Mouse (Mus musculus) macrophage (primary cell): ENCODE results near the gene Nptxr. TPM values are rescaled to one million over a fixed set of nuclear protein-coding genes. Genes with fewer than 3 reads are reported as not detected.

ENCODE experiments used
- H3K27ac ChIP-seq: fragments of 350-480 bp; formaldehyde crosslinking; 2 replicates; pipeline ENCODE4 v1.9.0; 2021
- H3K36me3 ChIP-seq: fragments of 350-480 bp; formaldehyde crosslinking; 2 replicates; pipeline ENCODE4 v1.9.0; 2021; ENCODE audit errors: inconsistent target
- H3K4me3 ChIP-seq: fragments of 350-480 bp; formaldehyde crosslinking; 2 replicates; pipeline ENCODE4 v1.9.0; 2021; ENCODE audit errors: inconsistent target
- H3K79me2 ChIP-seq: fragments of 350-480 bp; formaldehyde crosslinking; 2 replicates; pipeline ENCODE4 v1.9.0; 2021; ENCODE audit errors: inconsistent target
- WGBS: methylation state at CpG from one replicate; pipeline ENCODE4 v1.1.7; 2026; ENCODE audit warnings: inconsistent platforms; ENCODE audit not compliant: missing documents; 5-methylcytosine and 5-hydroxymethylcytosine counted together
- polyA plus RNA-seq: library from polyadenylated mRNA; stranded (reverse); fragments of 250-400 nt; gene quantifications from 3 replicates; pipeline ENCODE4 v1.2.4, GENCODE M21; 2018; ENCODE audit warnings: inconsistent platforms

The Nptxr gene
- polyA plus RNA-seq, 1 experiment from 2014 or later: 0.76 TPM

GRCm38 (mm10) chr15:79763601-79764246 lies 40.8 kb downstream of the Nptxr start:
- Histone ChIP-seq H3K4me3 (no peak overlapping the region), H3K27ac (no peak overlapping the region), H3K36me3 (peaks cover 6% of the 10 kb centered on the region; the same call in 1 of the 2 replicates), H3K79me2 (peaks cover 6% of the 10 kb centered on the region; the same call in 1 of the 2 replicates)
- WGBS: 92% methylated on average over 7 of the region's 7 CpGs

DNA sequence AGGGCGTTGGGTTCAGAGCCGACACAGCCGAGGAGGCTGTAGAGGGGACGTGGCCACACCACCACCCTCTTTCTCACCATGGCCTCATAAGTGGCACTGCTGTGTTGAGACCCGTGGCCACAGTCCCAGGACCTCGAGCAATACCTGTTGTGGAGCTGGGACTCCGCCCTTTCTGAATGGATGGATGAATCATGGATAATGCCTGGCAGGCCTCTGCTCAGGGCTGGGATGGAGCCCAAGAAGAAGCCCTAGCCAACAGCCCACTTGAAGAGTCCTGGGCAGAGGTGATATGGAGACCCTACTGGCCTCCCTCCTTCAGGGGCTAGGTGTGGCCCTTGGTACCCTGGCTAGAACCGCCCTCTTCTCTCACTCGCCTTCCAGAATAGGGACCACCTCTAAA lies 41.6 kb downstream of the Nptxr start:
- peaks cover 6% of the 10 kb centered on the region; the same call in 1 of the 2 replicates for H3K36me3 ChIP-seq
- WGBS: 96% methylated on average over 9 of the region's 9 CpGs
- H3K79me2 ChIP-seq: peaks cover 6% of the 10 kb centered on the region; the same call in 1 of the 2 replicates
- H3K27ac ChIP-seq: no peak overlapping the region
- H3K4me3 ChIP-seq: no peak overlapping the region

DNA sequence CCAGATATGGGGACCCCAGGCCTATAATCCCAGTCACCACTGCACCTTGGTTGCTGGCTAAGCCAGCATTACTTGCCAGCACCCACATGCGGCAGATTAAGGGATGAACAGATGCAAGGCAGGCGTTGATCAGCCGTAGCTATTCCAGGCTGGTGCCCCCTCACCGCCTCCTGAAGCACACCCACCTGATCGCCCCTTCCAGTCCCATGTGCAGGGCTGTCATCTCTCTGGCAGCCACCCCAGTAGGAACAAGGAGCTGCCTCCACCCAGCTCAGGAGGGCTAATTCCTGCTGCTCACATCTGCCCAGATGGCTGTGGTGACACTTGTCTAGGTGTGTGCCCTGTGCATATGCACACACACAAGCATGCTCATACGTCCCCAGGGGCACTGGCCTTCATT lies 43.6 kb downstream of the Nptxr start:
- H3K4me3 ChIP-seq: no peak overlapping the region
- H3K79me2 ChIP-seq: no peaks in the 10 kb centered on the region
- WGBS: 91% methylated on average over 6 of the region's 6 CpGs
- peaks cover 6% of the 10 kb centered on the region; the same call in 1 of the 2 replicates for H3K36me3 ChIP-seq
- no peak overlapping the region for H3K27ac ChIP-seq

DNA sequence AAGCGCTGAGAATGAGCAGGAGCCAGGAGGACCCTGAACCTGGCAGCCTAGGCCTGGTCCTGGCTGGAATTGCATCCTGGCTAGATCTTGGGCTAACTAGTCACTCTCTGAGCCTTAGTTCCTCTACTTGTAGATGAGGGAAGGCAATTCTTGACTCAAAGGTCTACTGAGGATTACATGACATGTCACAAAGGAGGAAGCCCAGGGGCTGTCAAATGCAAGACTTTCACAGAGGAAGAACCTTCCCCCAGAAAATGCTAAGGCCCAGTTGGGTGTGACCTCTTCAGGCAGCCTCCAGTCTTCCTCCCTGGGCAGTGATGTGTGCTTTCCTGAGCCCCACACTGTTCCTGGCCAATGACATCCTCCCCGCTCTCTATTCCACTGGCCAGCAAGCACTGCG lies 47.4 kb downstream of the Nptxr start:
- Histone ChIP-seq H3K4me3 (no peak overlapping the region), H3K27ac (no peak overlapping the region), H3K79me2 (no peaks in the 10 kb centered on the region), H3K36me3 (no peaks in the 10 kb centered on the region)
- 68% methylated on average over 3 of the region's 3 CpGs for WGBS

GRCm38 (mm10) chr15:79755977-79756625 lies 48.5 kb downstream of the Nptxr start:
- H3K4me3 ChIP-seq: no peak overlapping the region
- H3K36me3 ChIP-seq: no peaks in the 10 kb centered on the region
- no peaks in the 10 kb centered on the region for H3K79me2 ChIP-seq
- WGBS: 77% methylated on average over 8 of the region's 8 CpGs
- no peak overlapping the region for H3K27ac ChIP-seq

- H3K4me3 ChIP-seq: no peak overlapping the region
- H3K79me2 ChIP-seq: no peaks in the 10 kb centered on the region
- no peaks in the 10 kb centered on the region for H3K36me3 ChIP-seq
- no peak overlapping the region for H3K27ac ChIP-seq
- WGBS: 94% methylated on average over 4 of the region's 4 CpGs
Measured at GRCm38 (mm10) chr15:79755176-79755575, 49.4 kb downstream of the Nptxr start.

DNA sequence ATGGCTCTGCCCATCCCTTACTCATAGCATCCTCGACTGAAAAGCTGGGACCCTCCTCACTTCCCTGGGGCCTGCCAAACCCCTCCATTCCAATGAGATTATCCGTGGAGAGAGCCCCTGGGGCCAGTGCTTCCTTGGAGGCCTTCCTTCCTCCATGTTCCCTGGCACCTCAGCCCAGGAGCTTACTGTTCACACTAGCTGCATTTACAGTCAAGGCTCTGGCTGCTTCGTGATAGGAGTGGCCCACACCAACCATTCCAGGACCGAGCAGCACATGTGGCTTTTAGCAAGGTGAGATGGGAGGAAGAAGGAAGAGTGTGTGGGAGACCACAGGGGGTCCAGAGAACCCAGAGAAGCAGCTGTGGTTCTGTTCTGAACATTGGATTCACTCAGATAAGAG lies 50.7 kb downstream of the Nptxr start:
- Histone ChIP-seq H3K36me3 (no peaks in the 10 kb centered on the region), H3K27ac (no peak overlapping the region), H3K79me2 (no peaks in the 10 kb centered on the region), H3K4me3 (no peak overlapping the region)
- WGBS: 93% methylated on average over 4 of the region's 4 CpGs

- Histone ChIP-seq H3K4me3 (no peak overlapping the region), H3K27ac (no peak overlapping the region), H3K79me2 (no peaks in the 10 kb centered on the region), H3K36me3 (no peaks in the 10 kb centered on the region)
- 100% methylated on average over 1 of the region's 3 CpGs for WGBS
Measured at GRCm38 (mm10) chr15:79753420-79753752, 51.2 kb downstream of the Nptxr start.

- Histone ChIP-seq H3K36me3 (no peaks in the 10 kb centered on the region), H3K4me3 (no peak overlapping the region), H3K79me2 (no peaks in the 10 kb centered on the region), H3K27ac (no peak overlapping the region)
- 29% methylated on average over 11 of the region's 11 CpGs for WGBS
Measured at GRCm38 (mm10) chr15:79752742-79753419, 51.7 kb downstream of the Nptxr start.

DNA sequence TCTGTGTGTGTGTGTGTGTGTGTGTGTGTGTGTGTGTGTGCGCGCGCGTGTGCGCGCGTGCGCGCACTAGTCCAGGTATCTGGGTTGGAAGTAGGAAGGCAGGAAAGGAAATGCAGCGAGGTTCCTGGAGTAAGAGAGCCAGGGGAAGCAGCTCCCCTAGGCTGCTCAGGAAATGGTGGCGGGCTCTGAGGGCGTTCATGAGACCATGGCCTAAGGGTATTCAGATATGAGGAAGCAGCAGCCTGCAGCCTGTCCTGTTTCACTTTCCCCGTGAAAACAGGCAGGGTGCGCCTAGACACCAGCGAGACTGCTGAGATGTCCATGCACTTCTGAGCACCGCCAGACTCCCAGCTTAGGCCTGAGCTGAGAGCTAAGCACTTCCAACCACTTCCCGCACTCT lies 52.8 kb downstream of the Nptxr start:
- Histone ChIP-seq H3K36me3 (no peaks in the 10 kb centered on the region), H3K27ac (peak overlapping the region; percentile 19), H3K4me3 (no peak overlapping the region), H3K79me2 (no peaks in the 10 kb centered on the region)
- 24% methylated on average over 17 of the region's 17 CpGs for WGBS

- H3K36me3 ChIP-seq: no peaks in the 10 kb centered on the region; the same call in 1 of the 2 replicates
- H3K79me2 ChIP-seq: no peaks in the 10 kb centered on the region
- H3K4me3 ChIP-seq: no peak overlapping the region
- WGBS: 89% methylated on average over 8 of the region's 8 CpGs
- no peak overlapping the region for H3K27ac ChIP-seq
Measured at GRCm38 (mm10) chr15:79750266-79750665, 54.3 kb downstream of the Nptxr start.

- Histone ChIP-seq H3K4me3 (no peak overlapping the region), H3K27ac (no peak overlapping the region), H3K36me3 (no peaks in the 10 kb centered on the region; the same call in 1 of the 2 replicates), H3K79me2 (no peaks in the 10 kb centered on the region)
- 36% methylated on average over 7 of the region's 7 CpGs for WGBS
Measured at GRCm38 (mm10) chr15:79749162-79749561, 55.4 kb downstream of the Nptxr start.

GRCm38 (mm10) chr15:79747998-79748397 lies 56.6 kb downstream of the Nptxr start:
- 93% methylated on average over 11 of the region's 11 CpGs for WGBS
- Histone ChIP-seq H3K79me2 (no peaks in the 10 kb centered on the region), H3K36me3 (no peaks in the 10 kb centered on the region; the same call in 1 of the 2 replicates), H3K4me3 (no peak overlapping the region), H3K27ac (no peak overlapping the region)

GRCm38 (mm10) chr15:79745883-79746282 lies 58.7 kb downstream of the Nptxr start:
- Histone ChIP-seq H3K36me3 (no peaks in the 10 kb centered on the region; the same call in 1 of the 2 replicates), H3K4me3 (no peak overlapping the region), H3K79me2 (peaks cover 9% of the 10 kb centered on the region; the same call in 1 of the 2 replicates), H3K27ac (no peak overlapping the region)
- WGBS: 98% methylated on average over 3 of the region's 5 CpGs

- no peak overlapping the region for H3K27ac ChIP-seq
- 94% methylated on average over 7 of the region's 10 CpGs for WGBS
- H3K36me3 ChIP-seq: no peaks in the 10 kb centered on the region; the same call in 1 of the 2 replicates
Measured at GRCm38 (mm10) chr15:79745312-79745711, 59.3 kb downstream of the Nptxr start.

More at GRCm38 (mm10) chr15:79745312-79745711, 59.3 kb downstream of the Nptxr start:
- Histone ChIP-seq H3K4me3 (no peak overlapping the region), H3K79me2 (peaks cover 15% of the 10 kb centered on the region)
